Mouse (Mus musculus) heart, postnatal 36 days (tissue): ENCODE data around the gene Fiz1. TPM values are rescaled to one million over a fixed set of nuclear protein-coding genes. Genes with fewer than 3 reads are reported as not detected.
A peak's percentile ranks its signal among the peaks of the same experiment; 100 is the strongest.

ENCODE experiments used
- DNase-seq, 2 experiments: peaks; one replicate each; pipeline ENCODE4 v3.0.0; 2021 to 2022
- intact Hi-C: fragments of 180-260 bp; cut with DNase I; formaldehyde crosslinking; loops from one replicate; pipeline ENCODE4 v1.15.1; 2025
- total RNA-seq, 2 experiments: library from RNA; stranded (reverse); gene quantifications; 2 replicates each; pipeline ENCODE4 v1.2.3; 2021

The Fiz1 gene
- total RNA-seq = 10 to 100 TPM; 17.0 to 21.6 TPM

GRCm38 (mm10) chr7:5014251-5015117 lies at the start of gene Fiz1, which contains the start of gene Zfp524:
Fiz1 (minus strand) TSS chr7:5014697.
Zfp524 (plus strand) TSS chr7:5014415.
- intact Hi-C loops = loop anchor here (2.0 to 10.0 kb wide), 3 partner anchors 72 to 360 kb away; partner anchors contain the start of genes Ppp6r1 and Ube2s
- peak; percentile 98 to 99 for DNase-seq

GRCm38 (mm10) chr7:5062360-5063001 lies 48.0 kb upstream of the Fiz1 start:
- DNase-seq = no peak
- intact Hi-C loops = loop anchor here (1.0 to 10.0 kb wide), 3 partner anchors 15 to 568 kb away; partner anchors contain the start of gene Rasl2-9

DNA sequence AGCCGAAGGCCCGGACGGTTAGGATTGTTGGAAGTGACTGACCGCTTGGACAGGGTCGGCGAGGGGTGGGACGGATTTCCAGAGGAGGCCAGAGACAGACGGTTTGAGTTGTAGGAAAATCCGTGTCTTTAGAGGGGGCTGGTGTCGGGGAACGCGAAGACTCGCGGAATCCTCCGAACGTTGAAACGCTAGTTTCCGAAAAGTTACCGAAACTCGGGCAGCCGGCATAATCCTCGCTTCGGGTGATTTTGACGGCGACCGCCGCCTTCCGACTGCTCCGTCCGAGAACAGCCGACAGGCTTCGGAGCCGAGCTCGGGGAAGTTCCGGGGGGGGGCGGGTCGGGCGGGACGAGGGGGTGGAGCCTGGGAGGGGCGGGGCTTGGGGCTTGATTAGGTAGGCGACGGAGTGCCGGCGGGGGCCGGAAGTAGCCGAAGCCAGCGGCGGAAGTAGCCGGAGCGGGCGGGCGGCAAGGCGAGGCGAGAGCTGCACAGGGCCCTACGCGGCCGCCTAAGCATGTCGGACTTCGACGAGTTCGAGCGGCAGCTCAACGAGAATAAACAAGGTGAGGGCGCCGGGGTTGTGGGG lies 47.4 kb upstream of the Fiz1 start, which contains the start of gene U2af2:
Gene U2af2, plus strand, starts transcription at position 370 of the 586 bp plus-strand sequence.
- intact Hi-C loops = loop anchor here (2.0 to 10.0 kb wide), 3 partner anchors 45 to 567 kb away; partner anchors contain the start of gene Rasl2-9
- DNase-seq = peak; percentile 93 to 95

GRCm38 (mm10) chr7:5060944-5061773 lies 46.7 kb upstream of the Fiz1 start:
- DNase-seq = peak; percentile 98 to 99
- intact Hi-C loops = loop anchor here (2.0 to 10.0 kb wide), 3 partner anchors 44 to 566 kb away; partner anchors contain the start of gene Rasl2-9

DNA sequence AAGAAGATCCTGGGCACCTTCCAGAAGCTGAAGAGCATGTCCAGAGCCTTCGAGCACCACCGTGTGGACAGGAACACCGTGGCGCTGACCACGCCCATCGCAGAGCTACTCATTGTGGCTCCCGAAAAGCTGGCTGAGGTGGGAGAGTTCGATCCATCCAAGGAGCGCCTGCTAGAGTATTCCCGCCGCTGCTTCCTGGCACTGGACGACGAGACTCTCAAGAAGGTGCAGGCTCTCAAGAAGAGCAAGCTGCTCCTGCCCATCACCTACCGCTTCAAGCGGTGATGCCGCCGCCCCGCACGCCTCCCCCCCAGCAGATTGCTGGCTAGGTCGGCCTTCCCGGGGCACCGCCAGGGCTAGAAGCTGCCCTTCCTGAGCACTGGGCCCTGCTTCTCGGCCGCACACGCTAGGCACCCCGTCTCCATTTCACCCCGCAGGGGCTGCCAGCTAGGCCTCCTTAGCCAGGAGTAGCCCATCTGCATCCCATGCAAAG lies 45.8 kb upstream of the Fiz1 start:
- DNase-seq = peak; percentile 70 to 72
- intact Hi-C loops = loop anchor here (2.0 to 10.0 kb wide), 3 partner anchors 43 to 565 kb away; partner anchors contain the start of gene Rasl2-9

DNA sequence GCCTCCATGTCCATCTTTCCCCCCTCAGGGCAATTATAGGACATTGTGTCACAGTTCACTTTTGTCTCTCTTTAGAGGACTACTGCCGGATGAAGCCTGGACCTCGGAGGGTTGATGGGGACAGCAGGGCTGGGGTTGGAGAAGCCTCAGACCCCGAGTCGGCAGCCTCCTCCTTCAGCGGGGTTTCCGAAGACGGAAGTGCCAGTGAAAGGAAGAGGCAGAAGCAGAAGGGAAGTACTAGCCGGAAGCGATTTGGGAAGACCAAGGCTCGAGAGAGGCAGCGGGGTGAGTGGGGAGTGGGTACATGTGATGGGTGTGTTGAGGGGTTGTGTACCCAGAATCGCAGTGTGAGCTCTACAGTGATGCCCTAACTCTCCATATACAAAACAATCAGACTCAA lies 44.9 kb upstream of the Fiz1 start:
- intact Hi-C loops = loop anchor here (10.0 kb wide), 2 partner anchors 195 to 265 kb away; partner anchors contain the start of gene Rpl28
- DNase-seq = no peak

DNA sequence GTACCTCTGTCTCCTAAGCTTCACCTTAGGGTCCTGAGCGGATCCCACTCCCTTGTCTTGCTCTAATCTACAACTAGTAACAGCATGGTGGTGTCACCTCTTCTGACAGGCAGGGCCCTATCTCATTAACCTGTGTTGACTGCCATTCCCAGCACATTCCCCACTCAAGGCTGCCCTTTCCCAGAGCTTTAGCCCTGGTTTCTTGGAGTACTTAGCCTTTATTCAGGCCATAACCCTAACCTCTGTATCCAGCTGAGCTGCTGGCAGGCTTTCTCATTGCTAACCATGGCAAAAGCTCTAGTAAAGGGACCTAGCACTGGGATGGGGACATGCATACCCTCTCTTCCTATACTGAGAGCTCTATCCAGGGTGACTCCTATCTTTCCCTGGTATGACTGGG lies 44.1 kb upstream of the Fiz1 start:
- intact Hi-C loops = loop anchor here (10.0 kb wide), 2 partner anchors 194 to 264 kb away; partner anchors contain the start of gene Rpl28

DNA sequence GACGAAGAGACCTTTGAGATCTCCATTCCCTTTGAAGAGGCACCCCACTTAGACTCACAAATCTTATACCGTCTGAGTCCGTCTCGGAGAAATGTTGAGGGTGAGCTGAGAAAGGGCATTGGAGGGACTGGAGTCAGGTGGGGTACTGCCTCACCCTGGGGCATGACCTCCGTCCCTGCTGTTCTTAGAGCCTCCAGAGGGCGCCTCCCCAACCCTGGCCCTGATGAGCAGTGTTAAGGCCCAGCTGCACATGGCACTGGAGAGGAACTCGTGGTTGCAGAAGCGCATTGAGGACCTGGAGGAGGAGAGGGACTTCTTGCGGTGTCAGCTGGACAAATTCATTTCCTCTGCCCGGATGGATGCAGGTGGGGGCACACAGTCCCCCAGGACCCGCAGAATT lies 43.3 kb upstream of the Fiz1 start:
- no peak for DNase-seq
- intact Hi-C loops = loop anchor here (10.0 kb wide), 2 partner anchors 193 to 263 kb away; partner anchors contain the start of gene Rpl28

More for the DNA sequence above, 44.1 kb upstream of the Fiz1 start:
- no peak for DNase-seq

DNA sequence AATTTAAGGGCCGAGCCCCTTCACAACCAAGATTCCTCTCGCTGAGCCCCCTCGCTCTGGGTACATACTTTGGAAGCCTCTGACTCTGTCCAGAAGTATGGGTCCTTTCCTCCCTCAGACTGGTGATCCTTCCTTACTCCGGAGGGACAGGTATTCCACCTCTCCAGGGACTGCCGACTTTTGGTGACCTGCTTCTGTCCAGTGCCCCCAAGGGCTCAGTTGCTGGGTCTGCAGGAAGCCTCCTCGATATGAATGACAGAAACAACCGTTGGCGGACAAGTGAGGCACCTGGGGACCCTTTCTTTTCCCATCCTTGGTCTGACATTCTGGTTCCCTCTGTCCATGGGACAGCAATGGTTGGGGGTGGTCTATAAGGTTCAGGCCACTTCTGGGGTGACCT lies 42.9 kb upstream of the Fiz1 start:
- DNase-seq = no peak
- intact Hi-C loops = loop anchor here (10.0 kb wide), 2 partner anchors 193 to 263 kb away; partner anchors contain the start of gene Rpl28

- intact Hi-C loops = loop anchor here (10.0 kb wide), 2 partner anchors 192 to 262 kb away; partner anchors contain the start of gene Rpl28
- DNase-seq = no peak
These were observed 42.3 kb upstream of the Fiz1 start for GRCm38 (mm10) chr7:5056651-5057263.

GRCm38 (mm10) chr7:5053456-5054179 lies 39.1 kb upstream of the Fiz1 start:
- intact Hi-C loops = loop anchor here (10.0 kb wide), 2 partner anchors 189 to 259 kb away; partner anchors contain the start of gene Rpl28
- no peak for DNase-seq

GRCm38 (mm10) chr7:5052931-5053343 lies 38.4 kb upstream of the Fiz1 start:
- intact Hi-C loops = loop anchor here (10.0 kb wide), 2 partner anchors 188 to 258 kb away; partner anchors contain the start of gene Rpl28
- DNase-seq = no peak

- no peak for DNase-seq
- intact Hi-C loops = loop anchor here (10.0 kb wide), 2 partner anchors 188 to 258 kb away; partner anchors contain the start of gene Rpl28
These were observed 37.9 kb upstream of the Fiz1 start for GRCm38 (mm10) chr7:5052438-5052837.

DNA sequence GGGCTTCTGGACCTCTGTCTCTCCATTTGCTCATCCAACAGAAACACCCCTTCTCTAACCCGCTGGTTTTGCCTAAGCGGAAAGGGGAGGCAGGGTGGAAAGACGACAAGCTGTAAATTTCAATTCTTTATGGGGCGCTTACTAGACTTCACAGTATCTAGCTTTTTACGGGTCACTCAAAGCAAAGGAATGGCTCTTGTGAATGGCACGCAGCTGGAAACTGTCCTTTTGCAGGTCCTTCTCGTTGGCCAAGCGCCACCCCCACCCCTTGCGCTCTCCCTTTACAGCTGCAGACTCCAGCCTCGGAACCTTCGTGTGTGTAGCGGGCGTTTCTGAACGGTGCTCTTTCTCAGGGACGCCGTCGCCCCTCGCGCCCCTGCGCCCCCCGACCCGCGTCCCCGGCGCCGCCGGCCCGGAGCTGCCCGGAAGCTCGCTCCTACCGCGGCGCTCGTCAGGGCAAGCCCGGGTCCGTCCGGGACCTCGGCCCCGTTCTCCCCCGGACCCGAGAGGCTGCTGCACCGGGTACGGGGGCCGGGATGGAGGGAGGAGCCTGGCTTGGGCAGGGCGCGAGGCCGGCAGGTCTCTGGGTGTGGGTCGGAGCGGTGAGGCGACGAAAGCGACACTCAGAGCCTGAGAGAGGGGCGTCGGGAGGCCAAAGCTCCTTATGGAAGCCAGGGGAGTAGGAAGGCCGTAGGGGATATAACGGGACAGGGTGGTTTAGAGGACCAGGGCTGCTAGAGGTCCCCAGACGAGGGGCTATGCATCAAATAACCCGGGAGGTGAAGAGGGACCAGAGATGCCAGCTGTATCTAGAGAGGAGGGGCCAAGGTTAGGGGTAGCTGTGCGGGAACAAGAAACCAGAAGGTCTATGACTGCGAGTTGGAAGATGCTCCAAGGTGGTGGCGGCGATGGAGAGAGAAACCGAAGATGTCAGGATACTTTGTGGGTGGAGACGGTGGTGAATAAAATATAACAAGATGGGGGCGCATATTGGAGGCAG lies 37.0 kb upstream of the Fiz1 start, which contains the start of gene Zfp580:
Gene Zfp580, plus strand, starts transcription at position 346 of the 1,000 bp plus-strand sequence.
- intact Hi-C loops = loop anchor here (2.0 to 10.0 kb wide), 3 partner anchors 55 to 257 kb away; partner anchors contain the start of genes Rpl28 and Zfp579
- DNase-seq = peak; percentile 78 to 88

DNA sequence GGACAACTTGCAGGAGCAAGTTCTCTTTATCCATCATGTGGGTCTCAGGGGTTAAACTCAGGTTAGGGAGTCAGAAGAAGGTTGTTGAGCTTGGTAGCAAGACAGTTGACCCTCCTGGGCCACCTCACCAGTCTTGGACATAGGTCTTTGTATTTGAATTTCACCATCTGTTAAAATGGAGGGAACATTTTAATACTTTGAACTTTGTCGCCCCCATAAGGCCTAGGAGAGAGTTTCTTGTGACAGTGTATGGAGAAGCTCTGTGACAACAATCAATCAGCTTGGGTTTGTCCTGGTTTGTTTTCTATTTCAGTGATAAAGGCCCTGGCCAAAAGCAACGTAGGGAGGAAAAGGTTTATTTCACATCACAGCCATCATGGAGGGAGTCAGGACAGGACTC lies 32.8 kb upstream of the Fiz1 start:
- peak in 1 of 2 experiments; percentile 35 for DNase-seq
- intact Hi-C loops = loop anchor here (1.0 to 10.0 kb wide), 3 partner anchors 104 to 493 kb away; partner anchors contain the start of gene Ube2s

- intact Hi-C loops = loop anchor here (10.0 kb wide), 2 partner anchors 231 to 491 kb away; partner anchors contain the start of gene Ube2s
- no peak for DNase-seq
These were observed 31.6 kb upstream of the Fiz1 start for GRCm38 (mm10) chr7:5046112-5046511.
